Mouse (Mus musculus): ENCODE data around the gene Lrrc75a. TPM values are rescaled to one million over a fixed set of nuclear protein-coding genes. Genes with fewer than 3 reads are reported as not detected.

The Lrrc75a gene
- total and polyA plus RNA-seq, 3 experiments = 17.5 to 73.5 (median 40.5) TPM

DNA sequence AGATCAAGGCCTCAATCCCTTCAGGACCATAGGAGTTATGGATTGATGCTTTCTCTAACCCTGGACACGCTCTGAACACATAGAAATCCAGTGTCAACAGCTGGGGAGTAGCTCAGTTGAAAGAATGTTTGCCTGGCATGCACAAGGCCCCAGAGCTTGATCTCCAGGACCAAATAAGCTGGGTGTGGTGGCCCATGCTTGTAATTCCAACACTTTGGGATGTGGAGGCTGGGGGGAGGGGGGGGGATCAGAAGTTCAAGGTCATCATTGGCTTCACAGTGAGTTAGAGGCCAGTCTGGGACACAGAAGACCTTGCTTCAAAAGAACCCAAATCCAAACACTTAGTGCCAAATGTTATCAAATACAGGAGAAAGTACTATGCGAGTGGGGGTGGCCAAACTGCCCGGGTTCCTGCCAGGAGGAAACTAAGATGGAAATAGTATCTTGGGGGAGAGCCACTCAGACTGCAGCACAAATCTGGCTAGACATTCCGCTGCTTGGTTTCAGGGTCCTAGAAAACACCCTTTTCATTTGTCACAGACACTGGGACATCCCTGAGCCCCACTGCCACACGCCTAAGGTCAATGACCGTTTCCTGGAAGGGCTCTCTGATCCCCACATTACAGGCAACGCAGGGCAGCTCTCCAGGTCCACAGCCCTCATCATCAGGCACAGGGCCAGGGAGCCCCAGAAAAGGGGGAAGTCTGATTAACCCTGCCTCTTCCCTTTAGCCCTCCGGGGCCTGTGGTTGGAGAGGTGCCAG, 2.4 kb downstream of the Lrrc75a start:
- DNase-seq = peak; percentile 62

DNA sequence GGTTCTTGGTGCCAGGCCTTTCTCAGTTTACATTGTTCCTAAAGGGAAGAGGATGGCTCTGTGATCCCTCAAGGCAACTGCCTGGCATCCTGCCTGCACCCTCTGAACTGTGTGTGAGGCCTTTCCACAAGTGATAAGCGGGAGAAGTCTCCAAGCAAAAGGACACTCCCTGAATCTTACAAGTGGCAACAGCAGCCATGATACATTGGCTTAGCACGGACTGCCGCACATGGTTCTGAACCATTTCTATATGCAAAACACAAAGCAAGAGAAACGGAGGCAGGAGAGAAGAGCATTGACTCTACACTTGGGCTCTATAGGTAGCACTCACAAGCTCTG, 3.0 kb downstream of the Lrrc75a start:
- peak; percentile 62 for DNase-seq

DNA sequence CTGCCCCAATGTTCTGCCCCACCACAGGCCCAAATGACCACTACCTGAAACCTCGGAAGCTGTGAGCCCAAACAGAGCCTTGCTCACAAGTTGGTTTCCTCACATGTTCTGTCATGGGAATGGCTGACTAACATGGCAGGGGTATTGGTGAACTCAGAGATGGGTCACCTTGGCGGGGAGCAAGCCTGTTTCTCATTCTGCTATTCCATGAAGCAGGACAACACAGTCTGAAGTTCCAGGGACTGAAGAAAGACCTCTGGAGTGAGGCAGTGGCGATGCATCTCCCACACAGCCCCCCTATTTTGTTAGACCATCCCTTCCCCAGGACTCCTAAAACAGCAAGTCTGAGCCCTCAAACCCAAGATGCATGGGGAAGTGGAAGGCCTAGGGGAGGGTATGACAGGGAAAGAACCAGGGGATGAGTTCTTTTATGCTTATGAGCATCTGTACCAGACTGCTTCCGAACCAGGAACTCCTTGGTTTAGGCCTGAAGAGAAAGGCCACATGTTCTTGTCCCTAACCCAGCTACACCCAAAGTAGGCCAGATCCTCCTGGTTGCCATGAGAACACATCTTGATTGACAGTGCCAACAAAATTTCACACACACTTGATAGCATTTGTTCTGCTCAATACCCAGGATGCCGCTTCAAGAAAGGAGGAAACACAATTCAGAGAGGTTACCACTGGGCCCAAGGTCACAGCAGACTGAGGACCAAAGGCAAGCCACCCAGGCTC, 3.6 kb downstream of the Lrrc75a start:
- DNase-seq = no peak

DNA sequence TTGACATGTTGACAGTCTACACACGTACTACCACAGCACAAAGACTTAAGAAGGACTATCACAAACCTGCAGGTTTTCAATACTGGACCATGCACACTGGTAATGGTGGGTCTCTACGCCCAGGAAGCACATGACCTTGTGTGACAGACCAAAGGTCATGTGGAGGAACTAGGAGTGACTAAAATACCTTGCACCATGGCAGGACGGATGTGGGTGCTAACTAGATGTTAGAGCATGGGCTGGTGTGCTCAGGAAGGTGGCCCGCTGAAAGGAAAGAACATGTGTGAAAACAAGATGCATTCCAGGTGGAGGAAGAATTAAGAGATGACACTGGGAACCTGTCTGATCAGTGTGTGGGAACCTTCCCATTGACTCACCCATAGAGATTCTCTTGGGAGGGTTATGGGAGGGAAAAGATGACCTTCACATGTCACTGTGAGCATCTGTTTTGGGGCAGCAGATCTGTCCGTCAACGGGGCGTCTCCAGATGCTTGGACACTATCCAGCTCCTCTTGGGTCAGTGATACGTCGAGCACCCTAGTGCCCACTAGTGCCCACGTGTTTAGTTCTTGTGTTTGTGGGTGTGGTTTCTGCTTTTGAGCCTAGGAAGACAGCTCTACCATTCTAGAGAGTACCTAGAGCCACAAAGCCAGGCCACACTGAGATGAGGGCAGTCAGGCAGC, 4.5 kb downstream of the Lrrc75a start:
- DNase-seq = peak; percentile 45

DNA sequence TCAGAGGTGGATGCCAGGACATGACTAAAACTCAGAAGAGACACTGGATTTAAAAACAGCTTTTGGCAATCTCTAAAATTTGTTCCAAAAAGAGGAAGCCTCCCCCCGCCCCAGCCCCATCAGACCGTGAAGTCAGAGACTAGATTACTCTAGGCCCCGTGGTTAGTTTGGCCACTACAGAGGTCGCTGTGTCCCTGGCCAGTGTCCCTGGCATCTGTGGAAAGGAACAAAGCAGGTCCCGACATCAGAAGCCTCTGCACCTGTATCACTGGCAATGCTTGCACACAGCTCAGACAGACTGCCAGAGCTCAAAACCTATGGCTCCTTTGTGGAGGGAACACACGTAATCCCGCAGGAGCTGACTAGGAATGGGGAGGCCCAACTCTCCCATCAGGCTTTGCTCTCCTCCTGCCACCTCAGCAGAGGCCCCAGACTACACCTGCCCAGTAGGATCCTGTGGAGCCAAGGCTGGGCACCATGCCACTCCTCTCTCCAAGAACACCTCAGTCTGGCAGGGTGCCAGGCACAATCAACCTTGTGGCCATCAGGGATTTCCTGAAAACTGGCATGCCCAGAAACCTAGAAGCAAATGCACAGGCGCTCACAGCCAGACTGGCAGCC, 5.2 kb downstream of the Lrrc75a start:
- DNase-seq = peak; percentile 63

DNA sequence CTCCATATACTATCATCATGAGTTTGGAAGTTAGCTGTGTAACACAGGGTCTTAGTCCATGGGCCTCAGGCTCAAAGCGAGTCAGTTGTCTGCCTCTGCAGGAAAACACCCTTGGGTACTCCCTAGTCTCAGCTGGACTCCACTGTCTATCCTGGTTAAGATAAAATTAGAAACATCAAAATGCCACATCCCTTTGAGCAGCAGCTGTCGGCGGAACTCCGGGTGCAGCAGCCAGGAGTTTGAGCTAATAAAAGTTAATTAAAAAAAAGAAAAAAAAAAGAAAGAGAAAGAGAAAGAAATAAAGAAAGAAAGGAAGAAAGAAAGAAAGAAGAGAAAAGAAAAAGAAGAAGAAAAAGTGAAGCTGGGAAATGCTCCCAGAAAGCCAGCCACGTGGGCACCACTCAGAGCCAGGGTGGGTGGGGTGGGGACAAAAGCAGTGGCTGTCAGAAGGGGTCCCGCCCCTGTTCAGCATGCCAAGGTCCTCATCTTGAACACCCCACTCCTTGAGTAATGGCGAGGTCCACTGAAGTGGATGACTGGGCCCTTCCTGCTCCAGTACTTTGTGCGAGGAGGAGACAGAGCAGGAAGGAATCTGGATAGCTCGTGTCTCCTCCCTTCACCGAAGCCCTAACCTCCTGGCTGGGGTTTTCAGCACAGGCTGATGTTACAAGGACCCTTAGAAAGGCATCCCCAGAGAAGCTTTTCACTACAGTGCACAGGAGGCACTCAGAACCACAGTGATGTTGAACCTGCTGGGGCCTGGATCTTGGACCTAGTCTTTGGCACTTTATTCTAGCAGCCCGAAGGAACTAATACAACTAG, 6.1 kb downstream of the Lrrc75a start:
- DNase-seq = peak; percentile 35

DNA sequence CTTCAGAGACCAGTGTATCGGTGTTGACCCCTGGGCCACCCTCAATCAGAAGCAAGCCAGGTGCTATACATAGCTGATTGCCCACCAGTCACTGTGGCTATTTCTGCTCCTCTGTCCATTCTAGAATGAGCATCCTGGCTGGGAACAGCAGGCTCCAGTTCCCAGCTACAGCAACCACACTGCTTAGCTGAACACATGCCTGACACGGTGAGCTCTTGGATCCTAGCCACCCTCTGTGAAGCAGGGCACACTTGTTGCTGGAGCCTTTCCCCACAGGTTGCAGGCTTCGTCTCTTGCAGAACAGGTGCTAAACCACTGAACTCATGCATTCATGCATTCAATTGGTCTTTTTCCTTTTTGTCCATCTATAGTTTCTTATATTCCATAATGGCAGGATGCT, 7.9 kb downstream of the Lrrc75a start:
- no peak for DNase-seq

DNA sequence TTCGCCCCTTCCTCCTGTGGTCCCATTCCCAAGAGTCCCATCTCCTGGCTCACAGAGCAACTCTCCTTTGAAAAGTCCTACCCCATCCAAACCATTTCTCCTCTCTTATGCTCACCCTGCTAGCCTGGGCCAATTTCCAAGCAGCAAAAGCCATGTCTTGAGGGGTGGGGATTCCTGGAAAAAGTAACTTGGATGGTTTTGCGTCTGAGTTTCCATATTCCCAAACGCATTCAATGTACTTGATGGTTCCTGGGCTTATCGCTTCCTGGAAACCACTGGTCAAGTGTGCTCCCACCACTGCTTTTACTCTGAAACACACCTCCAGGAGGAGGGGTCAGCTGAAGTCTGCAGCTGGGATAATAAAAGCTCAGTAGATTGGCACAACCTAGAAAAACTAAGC, 9.9 kb downstream of the Lrrc75a start:
- no peak for DNase-seq

DNA sequence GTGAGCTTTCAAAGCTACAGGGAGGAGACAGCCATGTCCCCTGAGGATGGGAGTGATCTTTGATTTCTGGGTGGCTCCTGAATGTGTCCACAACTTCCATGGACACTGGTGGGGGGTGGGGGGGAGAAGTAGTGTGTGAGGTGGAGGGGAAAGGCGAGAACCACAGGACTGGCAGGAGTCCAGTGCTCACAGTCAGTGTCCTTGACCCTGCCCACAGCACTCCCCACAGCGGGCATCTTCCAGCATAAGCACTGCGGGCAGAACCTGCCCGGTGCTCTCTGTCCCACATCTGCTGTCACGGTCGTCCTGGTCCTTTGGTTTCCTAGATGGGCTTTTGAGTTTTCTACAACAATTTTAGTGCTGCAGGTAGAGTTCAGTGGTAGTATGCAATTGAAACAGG, 10.5 kb downstream of the Lrrc75a start:
- DNase-seq = peak; percentile 74

DNA sequence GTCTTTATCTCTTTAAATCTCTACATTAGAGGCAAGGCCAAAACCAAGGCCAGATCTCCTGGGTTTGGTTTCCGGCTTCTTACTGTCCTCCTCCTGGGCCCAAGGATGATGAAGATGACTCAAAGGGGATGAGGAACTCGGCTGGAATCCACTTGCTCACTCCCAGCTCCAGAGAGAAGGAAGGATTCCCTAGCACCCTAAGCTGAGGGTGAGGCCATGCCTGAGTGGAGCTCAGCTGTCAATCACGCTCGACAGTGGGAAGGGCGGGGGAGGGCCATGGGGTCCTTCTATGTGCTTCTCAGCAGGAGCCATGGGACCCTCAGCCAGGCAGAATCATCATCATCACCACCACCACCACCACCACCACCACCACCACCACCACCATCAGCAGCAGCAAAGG, 10.9 kb downstream of the Lrrc75a start:
- DNase-seq = peak; percentile 84

DNA sequence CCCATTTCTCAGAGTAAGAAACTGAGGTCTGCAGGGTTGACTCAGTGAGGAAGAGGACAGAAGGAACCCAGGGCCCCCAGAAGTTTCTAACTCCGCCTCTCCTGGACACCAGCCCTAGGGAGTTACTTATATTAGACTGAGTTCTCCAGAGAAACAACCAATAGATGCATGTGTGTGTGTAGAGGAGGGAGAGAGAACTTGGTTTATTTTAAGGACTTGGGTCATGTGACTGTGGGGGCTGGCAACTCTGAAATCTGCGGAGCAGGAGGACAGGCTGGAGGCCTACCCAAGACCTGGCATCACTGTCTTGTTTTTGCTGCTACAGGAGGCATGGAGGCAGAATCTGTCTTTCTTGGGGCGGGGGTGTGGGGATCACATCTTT, 11.5 kb downstream of the Lrrc75a start:
- DNase-seq = peak; percentile 41

DNA sequence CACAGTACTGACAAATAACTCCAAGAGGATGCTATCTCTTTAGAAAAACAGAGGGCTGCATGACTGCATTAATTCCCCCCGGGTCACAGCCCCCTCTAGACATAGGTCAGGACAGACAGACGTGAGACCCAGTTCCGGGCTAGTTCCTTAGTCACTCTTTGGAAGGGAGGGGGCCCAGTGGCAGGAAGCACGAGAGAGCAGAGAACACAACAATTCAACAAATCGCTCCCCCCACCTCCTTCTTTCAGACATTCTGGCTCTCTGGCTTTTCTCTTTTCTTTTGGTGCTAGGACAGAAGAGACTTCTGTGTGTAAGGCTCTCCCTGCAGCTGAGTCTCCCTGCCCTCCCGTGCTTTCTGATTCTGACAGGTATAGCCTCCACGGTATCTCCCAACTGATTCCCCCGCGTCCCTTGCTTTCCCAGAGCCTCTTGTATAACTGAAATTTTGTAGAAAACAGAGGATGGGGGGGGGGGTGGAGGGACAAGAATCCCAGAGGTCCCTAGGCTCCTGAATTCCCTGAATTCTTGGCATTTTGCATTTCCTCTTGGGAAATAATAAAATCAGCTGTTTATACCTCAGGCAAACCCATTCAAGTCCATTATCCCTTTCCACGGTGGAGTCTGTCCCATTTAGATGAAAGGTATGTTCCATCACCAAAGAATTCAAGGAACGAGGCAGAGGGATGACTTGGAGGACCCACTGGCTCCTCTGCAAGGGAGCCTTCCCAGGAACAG, 12.1 kb downstream of the Lrrc75a start:
- peak; percentile 34 for DNase-seq

DNA sequence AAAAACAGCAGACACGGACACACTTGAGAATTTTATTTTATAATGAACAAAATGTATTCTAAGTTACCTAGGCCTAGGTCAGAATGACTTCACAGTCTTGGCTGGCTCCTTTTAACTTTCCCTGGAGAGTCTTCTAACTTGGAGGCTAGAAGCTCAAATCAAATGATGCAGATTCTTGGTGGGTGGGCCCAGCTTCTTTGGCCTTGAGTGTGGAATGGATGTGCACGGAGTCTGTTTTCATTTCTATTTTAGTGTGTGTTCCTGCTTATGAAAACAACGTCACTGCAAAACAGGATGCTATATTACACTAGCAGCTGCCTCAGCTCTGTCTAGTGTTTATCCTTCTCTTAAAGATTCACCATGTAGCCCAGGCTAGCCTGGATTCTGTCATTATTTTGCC, 12.9 kb downstream of the Lrrc75a start:
- no peak for DNase-seq

DNA sequence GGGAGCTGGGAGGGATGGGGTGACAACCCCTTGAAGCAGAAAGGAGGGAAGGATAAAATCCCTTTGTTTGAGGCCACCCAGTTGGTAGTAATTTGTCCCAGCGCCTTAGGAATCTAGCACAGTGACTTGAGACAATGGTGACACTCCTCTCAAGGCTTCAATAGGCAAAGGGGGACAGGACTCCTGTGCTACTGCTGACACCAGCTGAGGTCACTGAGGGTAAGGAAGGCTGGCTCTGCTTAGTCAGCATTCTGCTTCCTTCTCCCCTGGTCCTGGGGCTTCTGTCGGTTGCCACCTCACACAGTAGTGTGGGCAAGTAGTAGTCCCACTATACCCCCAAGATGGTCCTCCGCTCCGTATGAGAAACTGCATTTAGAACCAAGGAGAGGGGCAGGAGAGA, 17.2 kb downstream of the Lrrc75a start:
- no peak for DNase-seq

DNA sequence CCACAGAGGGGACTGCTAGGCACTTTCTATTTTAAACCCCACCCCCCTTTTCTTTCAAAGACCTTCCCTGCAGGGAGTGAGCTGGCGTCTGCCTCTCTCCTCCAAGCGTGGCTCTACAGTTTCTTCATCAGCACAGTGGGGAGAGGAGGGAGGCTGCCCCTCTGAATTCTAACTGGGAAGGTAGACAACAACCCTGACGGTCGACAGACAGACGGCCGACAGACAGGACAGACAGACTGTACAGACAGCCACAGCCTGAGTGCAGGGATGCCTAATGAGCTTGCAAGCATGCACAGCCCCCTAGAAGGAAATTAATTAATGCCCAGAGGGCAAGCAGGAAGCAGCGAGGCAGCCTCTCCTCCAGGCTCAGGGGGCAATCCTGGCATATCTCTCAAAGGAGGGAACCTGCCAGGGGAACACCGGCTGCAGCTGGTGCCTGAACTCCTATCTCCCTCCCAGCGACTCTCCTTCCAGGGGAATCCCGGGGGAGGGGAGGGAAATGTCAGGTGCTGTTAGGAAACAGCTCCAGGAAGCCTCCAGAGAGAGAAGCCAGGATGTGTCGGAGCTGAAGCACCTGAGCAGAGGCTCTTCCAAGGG, 18.0 kb downstream of the Lrrc75a start:
- DNase-seq = no peak

DNA sequence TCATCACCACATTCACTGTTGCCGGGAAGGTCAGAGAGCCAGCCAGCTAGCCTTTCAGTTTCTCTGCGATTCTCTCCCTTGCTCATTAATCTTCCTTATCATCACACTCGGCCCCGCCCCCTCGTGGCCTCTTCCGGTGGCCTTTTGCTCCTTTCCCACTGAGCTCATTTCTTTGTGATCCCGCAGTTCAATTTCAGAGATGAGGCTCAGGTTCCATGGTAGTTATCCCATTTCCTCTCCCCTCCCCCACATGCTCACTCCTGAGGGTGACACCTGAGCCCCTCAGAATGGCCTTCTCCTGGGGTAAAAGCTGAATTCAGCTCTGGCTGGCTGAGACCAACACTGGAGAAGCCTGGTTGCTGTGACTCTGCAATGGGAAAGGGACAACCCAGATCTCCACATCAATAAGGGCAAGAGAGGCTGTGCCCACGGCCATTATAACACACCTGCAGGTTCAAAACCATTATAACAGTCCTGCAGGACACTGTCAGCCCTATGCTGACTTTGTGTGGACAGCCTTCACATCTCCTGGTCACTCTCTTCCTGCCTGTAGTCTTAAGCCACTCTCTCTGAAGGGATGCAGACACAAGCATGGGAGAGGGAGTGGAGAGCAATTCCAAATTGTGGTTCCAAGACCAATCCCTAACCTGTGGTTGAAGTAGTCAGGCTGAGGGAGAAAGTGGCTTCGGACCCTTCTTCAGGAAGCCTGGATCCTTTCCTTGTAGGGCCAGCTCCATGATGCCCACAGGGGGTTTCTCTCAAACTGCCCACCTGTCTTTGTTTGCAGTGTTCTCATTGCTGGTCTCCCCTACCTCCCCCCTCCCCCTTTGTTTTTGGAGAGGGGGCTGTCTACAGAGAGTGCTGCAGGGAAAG, 18.7 kb downstream of the Lrrc75a start:
- DNase-seq = peak; percentile 85

DNA sequence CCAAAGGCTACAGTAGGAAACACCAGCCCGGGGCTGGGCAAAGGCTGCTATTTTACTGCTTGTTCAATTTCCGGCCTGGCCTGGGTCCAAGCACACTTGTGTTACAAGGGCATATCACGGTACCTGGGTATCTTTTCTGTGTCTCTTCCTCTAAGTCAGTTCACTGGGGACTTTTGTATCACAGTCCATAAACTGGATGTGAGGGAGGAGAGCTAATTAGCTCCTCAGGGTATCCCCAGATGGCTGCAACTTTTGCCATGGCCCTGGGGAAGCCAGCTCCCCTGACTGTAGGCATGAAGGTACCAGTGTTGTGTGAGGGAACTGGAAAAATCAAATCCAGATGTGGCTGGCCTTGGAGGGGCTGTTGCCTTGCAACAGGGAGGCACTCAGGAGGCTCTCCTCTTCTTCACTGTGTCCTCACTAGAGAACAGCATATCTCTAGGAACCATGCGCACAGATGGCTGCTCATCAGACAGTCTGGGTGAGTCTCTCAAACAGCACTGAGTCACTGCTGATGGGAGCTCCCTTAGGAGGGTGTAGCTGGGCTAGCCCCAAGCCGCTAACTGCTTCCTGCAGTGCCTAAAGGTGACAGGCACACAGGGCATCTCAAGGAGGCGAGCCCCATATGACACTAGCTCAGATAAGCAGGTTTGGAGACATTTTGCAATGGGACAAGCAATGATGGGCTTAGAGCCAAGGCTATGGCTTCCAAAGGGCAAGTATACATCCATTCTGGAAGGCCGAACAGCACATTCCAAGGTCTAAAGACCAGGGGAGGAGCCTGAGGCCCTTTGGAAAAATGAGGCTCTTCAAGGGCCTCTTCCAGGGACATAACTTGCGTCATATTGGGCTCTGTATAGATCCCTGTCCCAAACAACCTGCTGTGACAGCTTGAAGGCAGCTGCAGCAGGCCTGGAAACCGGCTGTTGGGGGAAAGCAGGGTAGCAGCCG, 23.7 kb downstream of the Lrrc75a start:
- peak; percentile 76 for DNase-seq

DNA sequence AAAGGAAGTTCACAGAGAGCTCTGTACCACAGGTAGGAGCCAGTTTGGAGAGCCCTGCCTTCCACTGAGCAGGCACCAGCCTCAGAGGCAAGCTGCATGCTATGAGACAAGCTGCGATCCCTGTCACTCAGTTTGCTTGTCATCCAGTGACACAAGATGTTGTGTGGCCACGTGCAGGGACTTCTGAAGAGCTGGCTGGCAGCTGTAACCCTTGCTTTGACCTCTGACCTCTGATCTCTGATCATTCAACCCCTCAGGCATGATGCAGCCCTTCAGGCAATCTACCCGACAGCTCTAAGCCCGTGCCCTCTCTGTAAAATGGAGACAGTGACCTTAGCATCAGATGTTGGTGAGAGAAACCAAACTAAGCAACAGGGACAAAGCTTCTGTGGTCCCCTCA, 25.5 kb downstream of the Lrrc75a start:
- DNase-seq = no peak

Data from adrenal gland, adult 2 months (tissue).